Mouse (Mus musculus): ENCODE data around the gene Slc25a25. TPM values are rescaled to one million over a fixed set of nuclear protein-coding genes. Genes with fewer than 3 reads are reported as not detected.
A peak's percentile ranks its signal among the peaks of the same experiment; 100 is the strongest.
"Not testable (repeated sequence)": the region's sequence is repeated elsewhere in the genome, so short reads cannot be mapped to it uniquely, and the experiment has no call there.

Slc25a25 gene
- polyA plus RNA-seq, 1 experiment = 19.9 TPM

GRCm38 (mm10) chr2:32487124-32487623, 35.9 kb upstream of the Slc25a25 start:
- DNase-seq = peak; percentile 91
- H3K4me1 ChIP-seq (ENCODE audit: control insufficient read depth, insufficient read depth, low read length) = no peaks in the 10 kb centered on the region
- H3K4me3 ChIP-seq (replicated peaks; ENCODE audit: extremely low read depth, low read depth, low read length) = no peak overlapping the region
- WGBS = 3% methylated on average over 6 of the region's 6 CpGs
- TF ChIP-seq POLR2A (IDR thresholded peaks at IDR 0.05; ENCODE audit: borderline replicate concordance, extremely low read depth, low read depth, low read length) (no peak), CTCF (IDR thresholded peaks at IDR 0.05; ENCODE audit: insufficient read depth, low read length) (peak; percentile 96)

- DNase-seq = no peak
- no peak for TF ChIP-seq POLR2A (IDR thresholded peaks at IDR 0.05; ENCODE audit: borderline replicate concordance, extremely low read depth, low read depth, low read length)
- no peak for TF ChIP-seq CTCF (IDR thresholded peaks at IDR 0.05; ENCODE audit: insufficient read depth, low read length)
- no peak overlapping the region for H3K4me3 ChIP-seq (replicated peaks; ENCODE audit: extremely low read depth, low read depth, low read length)
- no peaks in the 10 kb centered on the region for H3K4me1 ChIP-seq (ENCODE audit: control insufficient read depth, insufficient read depth, low read length)
- 87% methylated on average over 9 of the region's 9 CpGs for WGBS
Observed at GRCm38 (mm10) chr2:32486155-32486554, 34.9 kb upstream of the Slc25a25 start.

- Histone ChIP-seq H3K4me3 (replicated peaks; ENCODE audit: extremely low read depth, low read depth, low read length) (no peak overlapping the region), H3K4me1 (ENCODE audit: control insufficient read depth, insufficient read depth, low read length) (no peaks in the 10 kb centered on the region)
- TF ChIP-seq CTCF (IDR thresholded peaks at IDR 0.05; ENCODE audit: insufficient read depth, low read length) = no peak
- TF ChIP-seq POLR2A (IDR thresholded peaks at IDR 0.05; ENCODE audit: borderline replicate concordance, extremely low read depth, low read depth, low read length) = no peak
- WGBS = 77% methylated on average over 4 of the region's 4 CpGs
- DNase-seq = no peak
Observed at GRCm38 (mm10) chr2:32485751-32486150, 34.5 kb upstream of the Slc25a25 start.

GRCm38 (mm10) chr2:32484933-32485332, 33.7 kb upstream of the Slc25a25 start:
- WGBS = 91% methylated on average over 6 of the region's 6 CpGs
- DNase-seq = no peak

GRCm38 (mm10) chr2:32483179-32483875, 32.1 kb upstream of the Slc25a25 start:
- Histone ChIP-seq H3K4me1 (ENCODE audit: control insufficient read depth, insufficient read depth, low read length) (no peaks in the 10 kb centered on the region), H3K4me3 (replicated peaks; ENCODE audit: extremely low read depth, low read depth, low read length) (no peak overlapping the region)
- WGBS = 69% methylated on average over 9 of the region's 9 CpGs
- no peak for DNase-seq
- TF ChIP-seq CTCF (IDR thresholded peaks at IDR 0.05; ENCODE audit: insufficient read depth, low read length) (peak; percentile 16; the same call in 1 of the 2 replicates), POLR2A (IDR thresholded peaks at IDR 0.05; ENCODE audit: borderline replicate concordance, extremely low read depth, low read depth, low read length) (no peak)

More at GRCm38 (mm10) chr2:32484933-32485332, 33.7 kb upstream of the Slc25a25 start:
- Histone ChIP-seq H3K4me3 (replicated peaks; ENCODE audit: extremely low read depth, low read depth, low read length) (no peak overlapping the region), H3K4me1 (ENCODE audit: control insufficient read depth, insufficient read depth, low read length) (no peaks in the 10 kb centered on the region)
- TF ChIP-seq POLR2A (IDR thresholded peaks at IDR 0.05; ENCODE audit: borderline replicate concordance, extremely low read depth, low read depth, low read length) (no peak), CTCF (IDR thresholded peaks at IDR 0.05; ENCODE audit: insufficient read depth, low read length) (no peak)

- TF ChIP-seq POLR2A (IDR thresholded peaks at IDR 0.05; ENCODE audit: borderline replicate concordance, extremely low read depth, low read depth, low read length) (no peak), CTCF (IDR thresholded peaks at IDR 0.05; ENCODE audit: insufficient read depth, low read length) (no peak)
- no peaks in the 10 kb centered on the region for H3K4me1 ChIP-seq (ENCODE audit: control insufficient read depth, insufficient read depth, low read length)
- H3K4me3 ChIP-seq (replicated peaks; ENCODE audit: extremely low read depth, low read depth, low read length) = no peak overlapping the region
- DNase-seq = no peak
- 93% methylated on average over 8 of the region's 8 CpGs for WGBS
Observed at GRCm38 (mm10) chr2:32482351-32482750, 31.1 kb upstream of the Slc25a25 start.

GRCm38 (mm10) chr2:32475361-32475760, 24.1 kb upstream of the Slc25a25 start:
- H3K4me1 ChIP-seq (ENCODE audit: control insufficient read depth, insufficient read depth, low read length); DNase-seq; H3K4me3 ChIP-seq (replicated peaks; ENCODE audit: extremely low read depth, low read depth, low read length): not testable (repeated sequence)
- WGBS = 90% methylated on average over 4 of the region's 9 CpGs

- Histone ChIP-seq H3K4me1 (ENCODE audit: control insufficient read depth, insufficient read depth, low read length) (no peaks in the 10 kb centered on the region), H3K4me3 (replicated peaks; ENCODE audit: extremely low read depth, low read depth, low read length) (no peak overlapping the region)
- DNase-seq = peak; percentile 60
- 0 out of 2 replicates have a peak, but pooled peaks have one; percentile 44 for TF ChIP-seq CTCF (IDR thresholded peaks at IDR 0.05; ENCODE audit: insufficient read depth, low read length)
- TF ChIP-seq POLR2A (IDR thresholded peaks at IDR 0.05; ENCODE audit: borderline replicate concordance, extremely low read depth, low read depth, low read length) = no peak
- WGBS = 67% methylated on average over 6 of the region's 6 CpGs
Observed at GRCm38 (mm10) chr2:32471681-32472061, 20.4 kb upstream of the Slc25a25 start.

- Histone ChIP-seq H3K4me3 (replicated peaks; ENCODE audit: extremely low read depth, low read depth, low read length) (no peak overlapping the region), H3K4me1 (ENCODE audit: control insufficient read depth, insufficient read depth, low read length) (no peaks in the 10 kb centered on the region)
- no peak for DNase-seq
- TF ChIP-seq CTCF (IDR thresholded peaks at IDR 0.05; ENCODE audit: insufficient read depth, low read length) (no peak), POLR2A (IDR thresholded peaks at IDR 0.05; ENCODE audit: borderline replicate concordance, extremely low read depth, low read depth, low read length) (no peak)
- WGBS = 65% methylated on average over 6 of the region's 6 CpGs
Observed at GRCm38 (mm10) chr2:32471001-32471680, 19.9 kb upstream of the Slc25a25 start.

All from lung, adult 2 months (tissue).